Mouse (Mus musculus) liver, postnatal 0 days (tissue): ENCODE data around the gene Pex7. TPM values are rescaled to one million over a fixed set of nuclear protein-coding genes. Genes with fewer than 3 reads are reported as not detected.

Experiments
- ATAC-seq: fragments of 200-750 bp; cut with Nextera tagmentation; 2 replicates; pipeline ENCODE4 v1.8.0; 2017; ENCODE audit warnings: mild to moderate bottlenecking, moderate library complexity
- DNase-seq: peaks from one replicate; pipeline ENCODE4 v3.0.0-alpha.2; 2016
- H3K27ac ChIP-seq: fragments of 300-500 bp; sonication (generic); 2 replicates; pipeline ENCODE4 v1.5.1; 2014; ENCODE audit warnings: antibody characterized with exemption, moderate library complexity, mild to moderate bottlenecking, low read depth
- H3K27me3 ChIP-seq: fragments of 300-500 bp; sonication (generic); 2 replicates; pipeline ENCODE4 v1.6.1; 2014; ENCODE audit warnings: low read length, control low read depth, mixed read lengths; ENCODE audit not compliant: insufficient read depth
- H3K36me3 ChIP-seq: fragments of 300-500 bp; sonication (generic); replicated peaks from 2 replicates; pipeline ENCODE4 v1.6.1; 2014; ENCODE audit warnings: mild to moderate bottlenecking, control low read depth, low read length, moderate library complexity, mixed read lengths; ENCODE audit not compliant: insufficient read depth
- H3K4me1 ChIP-seq: fragments of 300-500 bp; sonication (generic); 2 replicates; pipeline ENCODE4 v1.6.1; 2014; ENCODE audit warnings: antibody characterized with exemption, mild to moderate bottlenecking, control low read depth; ENCODE audit not compliant: insufficient read depth
- H3K4me2 ChIP-seq: fragments of 300-500 bp; sonication (generic); 2 replicates; pipeline ENCODE4 v1.6.1; 2014; ENCODE audit warnings: low read depth, mild to moderate bottlenecking, low read length, moderate library complexity, mixed read lengths
- H3K4me3 ChIP-seq: fragments of 300-500 bp; sonication (generic); 2 replicates; pipeline ENCODE4 v1.5.1; 2014; ENCODE audit warnings: low read depth, low read length
- H3K9ac ChIP-seq: fragments of 300-500 bp; sonication (generic); replicated peaks from 2 replicates; pipeline ENCODE4 v1.6.1; 2014; ENCODE audit warnings: mild to moderate bottlenecking, moderate library complexity
- H3K9me3 ChIP-seq: fragments of 300-500 bp; sonication (generic); 2 replicates; pipeline ENCODE4 v1.6.1; 2016; ENCODE audit warnings: mild to moderate bottlenecking, control low read depth, low read length, mixed read lengths
- CTCF ChIP-seq: sonication (generic); IDR thresholded peaks from 2 replicates; pipeline ENCODE4 v1.5.1; 2016; ENCODE audit warnings: antibody characterized with exemption, low read depth
- EP300 ChIP-seq: IDR thresholded peaks from 2 replicates; pipeline ENCODE4 v1.6.1; 2016; ENCODE audit warnings: antibody characterized with exemption, low read depth, mild to moderate bottlenecking
- WGBS: fragments of 180-500 bp; shearing (Covaris S2); extraction: QIAGEN DNeasy Blood & Tissue Kit; methylation state at CpG from one replicate; pipeline ENCODE4 v1.1.7; 2014; ENCODE audit not compliant: insufficient replicate concordance; 5-methylcytosine and 5-hydroxymethylcytosine counted together
- polyA plus RNA-seq: library from polyadenylated mRNA; unstranded; fragments of >200 nt; fragmentation: Nextera tagmentation; extraction: Ambion mirVana; gene quantifications from 2 replicates; pipeline ENCODE4 v1.2.1, GENCODE M21; 2015

The Pex7 gene
- polyA plus RNA-seq, 1 experiment from 2014 or later, result 51.4 TPM

- ATAC-seq (no peak), DNase-seq (peak; percentile 31)
- WGBS, result 54% methylated on average over 9 of the region's 9 CpGs
Observed at GRCm38 (mm10) chr10:19811436-19812172, 95.9 kb downstream of the Pex7 start.

GRCm38 (mm10) chr10:19804763-19805162 lies 102.7 kb downstream of the Pex7 start:
- no peak overlapping the region for H3K4me2 ChIP-seq
- H3K27ac ChIP-seq, result no peak overlapping the region
- H3K36me3 ChIP-seq, result no peaks in the 10 kb centered on the region
- no peaks in the 10 kb centered on the region for H3K9me3 ChIP-seq
- WGBS, result 51% methylated on average over 7 of the region's 7 CpGs
- H3K4me3 ChIP-seq, result no peak overlapping the region
- no peaks in the 10 kb centered on the region for H3K27me3 ChIP-seq
- ATAC-seq, result no peak
- TF ChIP-seq CTCF (no peak), EP300 (no peak)
- DNase-seq, result no peak
- H3K4me1 ChIP-seq, result no peaks in the 10 kb centered on the region
- H3K9ac ChIP-seq, result no peak overlapping the region

More at GRCm38 (mm10) chr10:19811436-19812172, 95.9 kb downstream of the Pex7 start:
- Histone ChIP-seq H3K27ac (no peak overlapping the region), H3K4me1 (no peaks in the 10 kb centered on the region), H3K4me2 (no peak overlapping the region), H3K4me3 (no peak overlapping the region), H3K9me3 (no peaks in the 10 kb centered on the region), H3K27me3 (no peaks in the 10 kb centered on the region), H3K9ac (no peak overlapping the region), H3K36me3 (no peaks in the 10 kb centered on the region)
- TF ChIP-seq EP300, result no peak
- peak; percentile 62 for TF ChIP-seq CTCF

Other genes with a start within 250 kb of the Pex7 start
- gene Il20ra, start 195.1 kb downstream of the Pex7 start, polyA plus RNA-seq, result 0.08 and 0.13 TPM in 2 replicates
- gene Slc35d3, start 56.2 kb downstream of the Pex7 start, polyA plus RNA-seq, result 2.3 and 2.7 TPM in 2 replicates
- 1.1 and 1.4 TPM in 2 replicates for gene Map3k5, start 26.8 kb upstream of the Pex7 start, polyA plus RNA-seq
- 6.1 and 6.8 TPM in 2 replicates for gene Map7, start 240.8 kb upstream of the Pex7 start, polyA plus RNA-seq